10 mouse cellular contexts compared by ENCODE assay signal in genomic region chr14:13285341-13286130, GRCm38 (mm10). TPM values are rescaled to one million over a fixed set of nuclear protein-coding genes. Genes with fewer than 3 reads are reported as not detected.
A peak's percentile ranks its signal among the peaks of the same experiment; 100 is the strongest.
DNase-seq lines count a peak whose midpoint lies in the region; ATAC-seq and TF ChIP-seq lines count a peak whose summit lies in the region.
"Had no signal": no experiment of that assay in that cellular context is flagged by ENCODE, and none has a peak within 500 bp of the region (broad histone marks: within the 10 kb centered on the region; RNA-seq: fewer than 3 reads in every experiment).

No protein-coding gene starts in this region.

- no peak for ATAC-seq in forebrain, embryonic 14.5 days
- no peak for ATAC-seq in forebrain, embryonic 16.5 days
- no peak for ATAC-seq in lung, embryonic 14.5 days (ENCODE audit: insufficient read depth)
- ATAC-seq in embryonic facial prominence, embryonic 13.5 days (ENCODE audit: insufficient number of reproducible peaks, insufficient read depth, low FRiP score, low TSS enrichment, low read depth): no peak

- no peaks in the 10 kb centered on the region for H3K27me3 ChIP-seq in forebrain, embryonic 14.5 days (replicated peaks; ENCODE audit: control insufficient read depth, insufficient read depth, low read length)
- no peaks in the 10 kb centered on the region for H3K27me3 ChIP-seq in forebrain, embryonic 16.5 days (replicated peaks; ENCODE audit: control insufficient read depth, insufficient read depth, low read length)
- no peaks in the 10 kb centered on the region for H3K27me3 ChIP-seq in lung, embryonic 14.5 days (ENCODE audit: insufficient read depth, low read length)
- H3K27me3 ChIP-seq in embryonic facial prominence, embryonic 13.5 days: peaks cover 14% of the 10 kb centered on the region

- TF ChIP-seq CTCF in lung, embryonic 14.5 days (IDR thresholded peaks at IDR 0.05; ENCODE audit: low read depth): no peak
- no peak for TF ChIP-seq CTCF in olfactory bulb, adult 2 months (IDR thresholded peaks at IDR 0.05; ENCODE audit: insufficient read depth, low read depth, low read length)

- 82% methylated on average over 10 of the region's 10 CpGs for WGBS in forebrain, embryonic 14.5 days
- 81% methylated on average over 10 of the region's 10 CpGs for WGBS in forebrain, embryonic 16.5 days
- WGBS in lung, embryonic 14.5 days: 59% methylated on average over 10 of the region's 10 CpGs
- WGBS in embryonic facial prominence, embryonic 13.5 days: 75% methylated on average over 10 of the region's 10 CpGs
- WGBS in olfactory bulb, adult 2 months: 58% methylated on average over 10 of the region's 10 CpGs

- H3K4me3 ChIP-seq in forebrain, embryonic 14.5 days (ENCODE audit: low read depth, low read length): no peak overlapping the region
- no peak overlapping the region for H3K4me3 ChIP-seq in forebrain, embryonic 16.5 days (replicated peaks; ENCODE audit: low read length)
- H3K4me3 ChIP-seq in lung, embryonic 14.5 days (ENCODE audit: low read depth, low read length): no peak overlapping the region; the same call in 1 of the 2 replicates
- peak overlapping the region; percentile 40; the same call in 1 of the 2 replicates for H3K4me3 ChIP-seq in embryonic facial prominence, embryonic 13.5 days
- peak overlapping the region; percentile 50 for H3K4me3 ChIP-seq in olfactory bulb, adult 2 months (ENCODE audit: insufficient read depth, low read depth, low read length)

- H3K4me2 ChIP-seq in forebrain, embryonic 14.5 days (ENCODE audit: low read length): peak overlapping the region; percentile 85; the same call in 1 of the 2 replicates
- H3K4me2 ChIP-seq in forebrain, embryonic 16.5 days (ENCODE audit: low read length): no peak overlapping the region
- H3K4me2 ChIP-seq in lung, embryonic 14.5 days: peak overlapping the region; percentile 71
- peak overlapping the region; percentile 76 for H3K4me2 ChIP-seq in embryonic facial prominence, embryonic 13.5 days

- no peak for TF ChIP-seq POLR2A in olfactory bulb, adult 2 months (IDR thresholded peaks at IDR 0.05; ENCODE audit: insufficient read depth, low read depth, low read length)

- H3K4me1 ChIP-seq in forebrain, embryonic 14.5 days (ENCODE audit: control insufficient read depth, insufficient read depth, low read length): peaks cover 8% of the 10 kb centered on the region; the same call in 1 of the 2 replicates
- H3K4me1 ChIP-seq in forebrain, embryonic 16.5 days (replicated peaks; ENCODE audit: control insufficient read depth, insufficient read depth, low read length): no peaks in the 10 kb centered on the region; the same call in 1 of the 2 replicates
- no peaks in the 10 kb centered on the region for H3K4me1 ChIP-seq in lung, embryonic 14.5 days (ENCODE audit: insufficient read depth)
- peaks cover 4% of the 10 kb centered on the region; the same call in 1 of the 2 replicates for H3K4me1 ChIP-seq in embryonic facial prominence, embryonic 13.5 days
- no peaks in the 10 kb centered on the region for H3K4me1 ChIP-seq in olfactory bulb, adult 2 months (ENCODE audit: control insufficient read depth, insufficient read depth, low read length)
- H3K4me1 ChIP-seq: embryonic facial prominence, embryonic 15.5 days had no signal

- H3K36me3 ChIP-seq in forebrain, embryonic 14.5 days (ENCODE audit: control insufficient read depth, insufficient read depth, low read length): no peaks in the 10 kb centered on the region
- no peaks in the 10 kb centered on the region for H3K36me3 ChIP-seq in forebrain, embryonic 16.5 days (ENCODE audit: control insufficient read depth, insufficient read depth)
- no peaks in the 10 kb centered on the region for H3K36me3 ChIP-seq in lung, embryonic 14.5 days (ENCODE audit: insufficient read depth)
- no peaks in the 10 kb centered on the region for H3K36me3 ChIP-seq in embryonic facial prominence, embryonic 13.5 days
- H3K36me3 ChIP-seq: embryonic facial prominence, embryonic 15.5 days had no signal

- H3K9ac ChIP-seq in forebrain, embryonic 14.5 days (ENCODE audit: low read length): peak overlapping the region; percentile 56; the same call in 1 of the 2 replicates
- H3K9ac ChIP-seq in forebrain, embryonic 16.5 days (replicated peaks; ENCODE audit: low read depth, low read length): no peak overlapping the region
- no peak overlapping the region for H3K9ac ChIP-seq in lung, embryonic 14.5 days
- H3K9ac ChIP-seq in embryonic facial prominence, embryonic 13.5 days: no peak overlapping the region
- H3K9ac ChIP-seq: embryonic facial prominence, embryonic 15.5 days had no signal

- H3K9me3 ChIP-seq in forebrain, embryonic 14.5 days (replicated peaks; ENCODE audit: control insufficient read depth, low read length): no peaks in the 10 kb centered on the region
- H3K9me3 ChIP-seq in forebrain, embryonic 16.5 days (ENCODE audit: control insufficient read depth, low read length): no peaks in the 10 kb centered on the region
- no peaks in the 10 kb centered on the region for H3K9me3 ChIP-seq in lung, embryonic 14.5 days (ENCODE audit: low read depth, low read length)
- H3K9me3 ChIP-seq in embryonic facial prominence, embryonic 13.5 days: no peaks in the 10 kb centered on the region
- H3K9me3 ChIP-seq: embryonic facial prominence, embryonic 15.5 days had no signal

- DNase-seq in forebrain, embryonic 14.5 days (ENCODE audit: low spot score): no peak
- DNase-seq in lung, embryonic 14.5 days: peak; percentile 38
- no peak for DNase-seq in lung, adult 18-20 months
- no peak for DNase-seq in adrenal gland, adult 8-10 months
- DNase-seq in thymus, postnatal 14 days: no peak

- H3K27ac ChIP-seq in forebrain, embryonic 14.5 days (ENCODE audit: low read depth, low read length): no peak overlapping the region
- H3K27ac ChIP-seq in forebrain, embryonic 16.5 days (ENCODE audit: low read length): no peak overlapping the region
- no peak overlapping the region for H3K27ac ChIP-seq in lung, embryonic 14.5 days (ENCODE audit: low read depth)
- H3K27ac ChIP-seq in embryonic facial prominence, embryonic 13.5 days: no peak overlapping the region
- H3K27ac ChIP-seq in olfactory bulb, adult 2 months (ENCODE audit: insufficient read depth, low read depth, low read length): peak overlapping the region; percentile 41
- H3K27ac ChIP-seq: embryonic facial prominence, embryonic 15.5 days had no signal

RNA-seq across cellular contexts. Expression of gene Synpr, which starts 1.0 kb away (rescaled TPM):
- 28.9 and 32.4 TPM in 2 replicates for polyA plus RNA-seq in forebrain, embryonic 14.5 days (2014; fragmentation: Nextera tagmentation; extraction: Ambion mirVana)
- polyA plus RNA-seq in forebrain, embryonic 16.5 days (2015; fragmentation: Nextera tagmentation; extraction: Ambion mirVana): 29.0 and 31.9 TPM in 2 replicates
- polyA plus RNA-seq in lung, embryonic 14.5 days (2014; fragmentation: Nextera tagmentation; extraction: Ambion mirVana): 1.5 and 2.8 TPM in 2 replicates
- polyA plus RNA-seq in embryonic facial prominence, embryonic 13.5 days (2015; fragmentation: Nextera tagmentation; extraction: Ambion mirVana): 2.8 and 2.9 TPM in 2 replicates
- 200 TPM in 1 of 2 replicates, not detected in the other for polyA plus RNA-seq in olfactory bulb, adult 2 months (2012; ENCODE audit: insufficient read depth, insufficient read length, low replicate concordance, missing spikeins)
- total RNA-seq in adrenal gland, adult 8-10 months (2022): 10 to 100 TPM; 12.3 to 22.2 (median 15.2) TPM
- polyA plus RNA-seq: C2C12 had no signal

Comparison
In these comparisons a context has a peak if more than half of its experiments do, and no peak if none do; other contexts are left out.
1. H3K4me3 ChIP-seq: peak in embryonic facial prominence, embryonic 13.5 days (single experiment) and olfactory bulb, adult 2 months (single experiment); none in forebrain, embryonic 14.5 days (single experiment), forebrain, embryonic 16.5 days (single experiment) and lung, embryonic 14.5 days (single experiment).